Mouse (Mus musculus) heart, postnatal 0 days (tissue): ENCODE data around the gene Ifit1. TPM values are rescaled to one million over a fixed set of nuclear protein-coding genes. Genes with fewer than 3 reads are reported as not detected.

Experiments
- ATAC-seq: fragments of 200-750 bp; cut with Nextera tagmentation; 2 replicates; pipeline ENCODE4 v1.8.0; 2017; ENCODE audit warnings: low read depth, moderate number of reproducible peaks, moderate library complexity; ENCODE audit not compliant: insufficient read depth
- DNase-seq: peaks from one replicate; pipeline ENCODE4 v3.0.0-alpha.2; 2016; ENCODE audit warnings: low spot score
- H3K27ac ChIP-seq: fragments of 300-500 bp; sonication (generic); 2 replicates; pipeline ENCODE4 v1.5.1; 2014; ENCODE audit warnings: low read depth, mild to moderate bottlenecking
- H3K27me3 ChIP-seq: fragments of 300-500 bp; sonication (generic); 2 replicates; pipeline ENCODE4 v1.6.1; 2014; ENCODE audit warnings: low read length, mixed read lengths; ENCODE audit not compliant: control insufficient read depth, insufficient read depth
- H3K36me3 ChIP-seq: fragments of 300-500 bp; sonication (generic); replicated peaks from 2 replicates; pipeline ENCODE4 v1.6.1; 2014; ENCODE audit warnings: low read length, mixed read lengths; ENCODE audit not compliant: control insufficient read depth, insufficient read depth
- H3K4me1 ChIP-seq: fragments of 300-500 bp; sonication (generic); 2 replicates; pipeline ENCODE4 v1.6.1; 2014; ENCODE audit warnings: antibody characterized with exemption; ENCODE audit not compliant: control insufficient read depth, insufficient read depth
- H3K4me2 ChIP-seq: fragments of 300-500 bp; sonication (generic); 2 replicates; pipeline ENCODE4 v1.6.1; 2014; ENCODE audit warnings: low read depth, mild to moderate bottlenecking, low read length, moderate library complexity
- H3K4me3 ChIP-seq: fragments of 300-500 bp; sonication (generic); 2 replicates; pipeline ENCODE4 v1.5.1; 2014; ENCODE audit warnings: low read depth, low read length
- H3K9ac ChIP-seq: fragments of 300-500 bp; sonication (generic); replicated peaks from 2 replicates; pipeline ENCODE4 v1.6.1; 2014; ENCODE audit warnings: low read depth, low read length, mixed read lengths
- H3K9me3 ChIP-seq: fragments of 300-500 bp; sonication (generic); replicated peaks from 2 replicates; pipeline ENCODE4 v1.6.1; 2016; ENCODE audit warnings: low read length; ENCODE audit not compliant: control insufficient read depth
- CTCF ChIP-seq: IDR thresholded peaks from 2 replicates; pipeline ENCODE4 v1.5.1; 2016; ENCODE audit warnings: antibody characterized with exemption, control low read depth, low read depth
- EP300 ChIP-seq: IDR thresholded peaks from 2 replicates; pipeline ENCODE4 v1.6.1; 2016; ENCODE audit warnings: antibody characterized with exemption, low read depth
- WGBS: fragments of 180-500 bp; shearing (Covaris S2); extraction: QIAGEN DNeasy Blood & Tissue Kit; methylation state at CpG from one replicate; pipeline ENCODE4 v1.1.7; 2014; 5-methylcytosine and 5-hydroxymethylcytosine counted together
- polyA plus RNA-seq: library from polyadenylated mRNA; unstranded; fragments of >200 nt; fragmentation: Nextera tagmentation; extraction: Ambion mirVana; gene quantifications from 2 replicates; pipeline ENCODE4 v1.2.1, GENCODE M21; 2015
- total RNA-seq: library from RNA; depleted of rRNA; stranded (reverse); fragments of >200 nt; gene quantifications from 2 replicates; pipeline ENCODE4 v1.2.3, GENCODE M21; 2014; ENCODE audit warnings: low replicate concordance; rRNA removed

Gene Ifit1
- total and polyA plus RNA-seq, 2 experiments from 2014 or later, result 1.2 to 4.4 TPM

DNA sequence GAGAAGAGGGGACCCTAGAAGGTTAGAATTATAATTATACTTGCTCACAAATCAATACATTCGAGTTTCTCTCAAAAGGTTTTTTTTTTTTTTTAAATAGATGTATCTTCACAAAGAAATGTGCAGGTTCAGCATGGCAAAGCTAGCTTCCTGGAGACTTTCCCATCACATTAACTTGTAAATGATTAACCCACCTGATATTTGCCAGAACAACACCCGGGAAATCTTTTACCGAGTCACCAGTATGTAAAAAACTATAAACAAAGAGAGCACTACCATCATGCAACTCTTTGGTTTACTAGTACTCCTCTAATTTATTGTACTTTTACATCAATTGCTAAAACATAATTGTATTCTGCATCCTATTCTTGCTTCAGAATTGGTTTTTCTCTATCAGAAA is 57.8 kb downstream of the Ifit1 start:
- no peak for ATAC-seq
- no peaks in the 10 kb centered on the region for H3K36me3 ChIP-seq
- H3K4me2 ChIP-seq, result no peak overlapping the region
- no peaks in the 10 kb centered on the region for H3K27me3 ChIP-seq
- H3K9ac ChIP-seq, result no peak overlapping the region
- H3K4me1 ChIP-seq, result no peaks in the 10 kb centered on the region
- TF ChIP-seq EP300, result no peak
- no peak for TF ChIP-seq CTCF
- no peak for DNase-seq
- H3K9me3 ChIP-seq, result no peaks in the 10 kb centered on the region
- no peak overlapping the region for H3K4me3 ChIP-seq
- no peak overlapping the region for H3K27ac ChIP-seq
- 83% methylated on average over 3 of the region's 3 CpGs for WGBS

DNA sequence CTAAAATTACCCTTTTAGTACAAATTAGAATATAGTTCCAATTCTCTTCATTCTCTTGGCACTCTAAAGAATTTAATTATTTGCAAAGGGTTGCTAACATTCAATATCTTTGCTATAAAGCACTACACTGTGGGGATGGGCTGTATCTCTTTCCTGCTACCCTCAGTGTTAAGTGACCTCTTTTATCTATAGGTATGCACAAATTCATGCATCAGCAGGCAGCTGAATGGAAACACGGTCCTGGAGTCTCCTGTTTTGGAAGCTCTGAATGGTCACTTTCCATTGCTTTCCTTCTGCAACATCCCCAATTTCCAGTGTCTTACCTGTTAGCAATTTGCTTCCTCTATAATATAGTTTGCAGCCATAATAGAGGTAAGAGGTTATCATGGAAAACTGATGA is 58.2 kb downstream of the Ifit1 start:
- WGBS, result 41% methylated on average over 1 of the region's 1 CpGs
- Histone ChIP-seq H3K4me2 (no peak overlapping the region), H3K4me1 (no peaks in the 10 kb centered on the region), H3K4me3 (no peak overlapping the region), H3K27me3 (no peaks in the 10 kb centered on the region), H3K9ac (no peak overlapping the region), H3K36me3 (no peaks in the 10 kb centered on the region), H3K27ac (no peak overlapping the region), H3K9me3 (no peaks in the 10 kb centered on the region)
- ATAC-seq (no peak), DNase-seq (no peak)
- no peak for TF ChIP-seq CTCF
- TF ChIP-seq EP300, result no peak

- Histone ChIP-seq H3K27ac (no peak overlapping the region), H3K36me3 (no peaks in the 10 kb centered on the region), H3K27me3 (no peaks in the 10 kb centered on the region), H3K4me3 (no peak overlapping the region), H3K4me1 (no peaks in the 10 kb centered on the region), H3K4me2 (no peak overlapping the region), H3K9ac (no peak overlapping the region), H3K9me3 (no peaks in the 10 kb centered on the region)
- DNase-seq (no peak), ATAC-seq (no peak)
- WGBS, result 88% methylated on average over 2 of the region's 2 CpGs
- TF ChIP-seq CTCF, result no peak
- no peak for TF ChIP-seq EP300
Measured at GRCm38 (mm10) chr19:34699300-34699699, 58.6 kb downstream of the Ifit1 start.

Other genes with a start within 250 kb of the Ifit1 start
- 1.5 and 2.7 TPM in 2 replicates for gene Ch25h, start 165.7 kb upstream of the Ifit1 start, total RNA-seq
- gene Ch25h, start 165.7 kb upstream of the Ifit1 start, polyA plus RNA-seq, result 0.92 and 1.3 TPM in 2 replicates
- 30.2 and 40.1 TPM in 2 replicates for gene Lipa, start 113.4 kb upstream of the Ifit1 start, total RNA-seq
- gene Lipa, start 113.4 kb upstream of the Ifit1 start, polyA plus RNA-seq, result 16.8 and 20.7 TPM in 2 replicates
- 7.4 and 9.1 TPM in 2 replicates for gene Ifit2, start 90.2 kb upstream of the Ifit1 start, total RNA-seq
- 4.3 and 4.6 TPM in 2 replicates for gene Ifit2, start 90.2 kb upstream of the Ifit1 start, polyA plus RNA-seq
- gene Ifit3, start 57.3 kb upstream of the Ifit1 start, total RNA-seq, result 1.7 and 12.8 TPM in 2 replicates
- 2.3 and 3.0 TPM in 2 replicates for gene Ifit3, start 57.3 kb upstream of the Ifit1 start, polyA plus RNA-seq
- gene Ifit1bl1, start 38.9 kb upstream of the Ifit1 start, total RNA-seq, result 0.50 and 2.8 TPM in 2 replicates
- 3.3 and 3.8 TPM in 2 replicates for gene Ifit1bl1, start 38.9 kb upstream of the Ifit1 start, polyA plus RNA-seq
- gene Ifit3b, start 32.9 kb upstream of the Ifit1 start, total RNA-seq, result 0.57 and 2.5 TPM in 2 replicates
- gene Ifit3b, start 32.9 kb upstream of the Ifit1 start, polyA plus RNA-seq, result 0.59 and 0.72 TPM in 2 replicates
- gene Ifit1bl2, start 128 bp upstream of the Ifit1 start, total RNA-seq, result 0.19 and 1.9 TPM in 2 replicates
- gene Ifit1bl2, start 128 bp upstream of the Ifit1 start, polyA plus RNA-seq, result 1.0 and 1.3 TPM in 2 replicates
- 10.3 and 10.4 TPM in 2 replicates for gene Slc16a12, start 106.4 kb downstream of the Ifit1 start, total RNA-seq
- gene Slc16a12, start 106.4 kb downstream of the Ifit1 start, polyA plus RNA-seq, result 6.3 and 7.2 TPM in 2 replicates
- gene Pank1, start 238.6 kb downstream of the Ifit1 start, total RNA-seq, result 35.2 and 36.6 TPM in 2 replicates
- 13.1 and 15.7 TPM in 2 replicates for gene Pank1, start 238.6 kb downstream of the Ifit1 start, polyA plus RNA-seq